Mouse (Mus musculus): ENCODE results near the gene Rnf8. TPM values are rescaled to one million over a fixed set of nuclear protein-coding genes. Genes with fewer than 3 reads are reported as not detected.
"Not testable (repeated sequence)": the region's sequence is repeated elsewhere in the genome, so short reads cannot be mapped to it uniquely, and the experiment has no call there.

Rnf8 gene
- polyA plus RNA-seq, 1 experiment, result 20.9 TPM

DNA sequence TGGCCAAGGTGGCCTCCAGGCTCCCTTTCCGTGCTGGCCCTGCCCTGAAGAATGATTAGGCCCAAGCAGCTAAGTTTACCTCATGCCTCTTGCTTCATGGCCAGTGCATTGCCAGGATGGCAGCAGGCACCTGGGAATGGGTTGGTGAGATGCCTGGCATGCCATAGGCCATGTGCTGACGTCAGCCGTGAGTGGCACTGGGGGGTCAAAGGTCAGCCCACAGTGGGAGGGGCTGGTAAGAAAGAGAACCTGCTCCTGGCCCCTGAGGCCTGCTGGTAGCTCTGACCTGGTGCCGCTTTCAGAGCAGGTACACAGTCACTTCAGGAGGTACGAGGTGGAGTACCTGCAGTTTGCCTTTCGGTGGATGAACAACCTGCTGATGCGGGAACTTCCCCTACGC is 15.1 kb upstream of the Rnf8 start:
- Histone ChIP-seq H3K4me2 (ENCODE audit: low read depth) (no peak overlapping the region), H3K4me3 (no peak overlapping the region), H3K36me3 (ENCODE audit: control insufficient read depth, insufficient read depth) (peaks cover 4% of the 10 kb centered on the region), H3K79me2 (ENCODE audit: control insufficient read depth, insufficient read depth) (no peaks in the 10 kb centered on the region), H3K27me3 (ENCODE audit: control insufficient read depth, insufficient read depth, insufficient read length) (no peaks in the 10 kb centered on the region), H3ac (ENCODE audit: control insufficient read depth, insufficient read length) (no peak overlapping the region)
- TF ChIP-seq POLR2AphosphoS2 (IDR thresholded peaks at IDR 0.05; ENCODE audit: insufficient read length, low read depth) (no peak), SRF (IDR thresholded peaks at IDR 0.05; ENCODE audit: control insufficient read depth, insufficient read length, low read depth) (no peak), TCF3 (IDR thresholded peaks at IDR 0.05; ENCODE audit: insufficient read length, low read depth) (no peak), POLR2A (IDR thresholded peaks at IDR 0.05; ENCODE audit: insufficient read length, low read depth) (no peak), MAX (IDR thresholded peaks at IDR 0.05; ENCODE audit: low read depth) (no peak), REST (IDR thresholded peaks at IDR 0.05; ENCODE audit: insufficient read depth, insufficient read length) (no peak), USF1 (IDR thresholded peaks at IDR 0.05; ENCODE audit: low read depth) (no peak), CEBPB (IDR thresholded peaks at IDR 0.05; ENCODE audit: insufficient read depth, poor library complexity, severe bottlenecking) (no peak)

DNA sequence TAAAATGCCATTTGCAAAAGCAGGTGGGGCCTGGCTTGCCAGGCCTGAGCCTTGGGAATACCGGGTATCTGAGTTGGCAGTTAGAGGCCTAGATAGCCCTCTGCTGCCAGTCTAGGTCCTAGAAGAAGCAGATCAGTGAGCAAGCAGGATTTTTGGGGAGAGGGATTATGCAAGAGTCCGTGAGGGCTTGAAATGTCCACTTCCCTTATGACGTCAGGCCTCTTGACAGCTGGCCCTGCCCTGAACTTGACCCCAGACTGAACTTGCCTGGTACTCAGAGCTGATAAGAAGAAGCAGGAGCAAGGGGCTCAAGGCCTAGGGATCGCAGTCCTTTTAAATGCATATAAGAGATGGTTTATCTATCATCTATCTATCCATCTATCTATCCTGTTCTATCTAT is 13.2 kb upstream of the Rnf8 start:
- no peaks in the 10 kb centered on the region for H3K79me2 ChIP-seq (ENCODE audit: control insufficient read depth, insufficient read depth)
- no peak overlapping the region for H3K4me2 ChIP-seq (ENCODE audit: low read depth)
- no peak for TF ChIP-seq TCF12 (IDR thresholded peaks at IDR 0.05; ENCODE audit: insufficient read depth, poor library complexity, severe bottlenecking)
- no peak for TF ChIP-seq SRF (IDR thresholded peaks at IDR 0.05; ENCODE audit: control insufficient read depth, insufficient read length, low read depth)
- TF ChIP-seq TCF3 (IDR thresholded peaks at IDR 0.05; ENCODE audit: insufficient read length, low read depth), result no peak
- TF ChIP-seq POLR2A (IDR thresholded peaks at IDR 0.05; ENCODE audit: insufficient read length, low read depth), result no peak
- TF ChIP-seq MAX (IDR thresholded peaks at IDR 0.05; ENCODE audit: low read depth), result no peak
- TF ChIP-seq POLR2AphosphoS2 (IDR thresholded peaks at IDR 0.05; ENCODE audit: insufficient read length, low read depth), result no peak
- TF ChIP-seq USF1 (IDR thresholded peaks at IDR 0.05; ENCODE audit: low read depth), result no peak
- TF ChIP-seq E2F4 (IDR thresholded peaks at IDR 0.05; ENCODE audit: insufficient read depth), result no peak
- peak in 1 of 3 experiments; percentile 66 for TF ChIP-seq MYOG (IDR thresholded peaks at IDR 0.05; ENCODE audit: control insufficient read depth in 1 of 3, insufficient read depth in 1 of 3, insufficient read length in 2 of 3, low read depth in 2 of 3)
- TF ChIP-seq MYOD1 (IDR thresholded peaks at IDR 0.05; ENCODE audit: control insufficient read depth in 1 of 3, insufficient read length in 2 of 3, low read depth in 2 of 3), result peak in 1 of 3 experiments; percentile 13
- no peak for TF ChIP-seq REST (IDR thresholded peaks at IDR 0.05; ENCODE audit: insufficient read depth, insufficient read length)
- TF ChIP-seq CEBPB (IDR thresholded peaks at IDR 0.05; ENCODE audit: insufficient read depth, poor library complexity, severe bottlenecking), result peak; percentile 37; the same call in 1 of the 2 replicates
- H3K36me3 ChIP-seq (ENCODE audit: control insufficient read depth, insufficient read depth), result no peaks in the 10 kb centered on the region
- no peaks in the 10 kb centered on the region for H3K27me3 ChIP-seq (ENCODE audit: control insufficient read depth, insufficient read depth, insufficient read length)
- H3ac ChIP-seq (ENCODE audit: control insufficient read depth, insufficient read length), result no peak overlapping the region
- H3K4me3 ChIP-seq, result no peak overlapping the region

DNA sequence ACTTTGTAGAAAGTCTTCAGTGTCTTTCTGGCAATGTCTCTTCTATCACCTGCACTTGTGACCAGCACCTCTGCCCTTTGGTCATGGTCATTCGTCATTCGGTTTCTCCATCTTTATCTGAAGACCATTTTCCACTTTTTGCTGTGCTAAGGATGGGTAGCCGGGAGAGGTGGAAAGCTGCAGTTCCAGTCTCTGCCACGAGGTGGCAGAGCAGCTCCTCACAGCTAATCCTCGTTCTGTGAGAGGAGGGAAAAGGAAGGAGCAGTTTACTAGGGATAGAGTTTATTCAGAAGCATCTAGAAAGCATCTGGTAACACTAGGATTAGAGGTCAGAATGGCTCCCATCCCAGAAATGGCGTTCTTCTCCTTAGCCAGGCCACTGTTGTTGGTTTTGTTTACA is 11.3 kb upstream of the Rnf8 start:
- no peak for TF ChIP-seq SRF (IDR thresholded peaks at IDR 0.05; ENCODE audit: control insufficient read depth, insufficient read length, low read depth)
- TF ChIP-seq POLR2AphosphoS2 (IDR thresholded peaks at IDR 0.05; ENCODE audit: insufficient read length, low read depth), result no peak
- TF ChIP-seq USF1 (IDR thresholded peaks at IDR 0.05; ENCODE audit: low read depth), result no peak
- TF ChIP-seq TCF3 (IDR thresholded peaks at IDR 0.05; ENCODE audit: insufficient read length, low read depth), result no peak
- TF ChIP-seq MYOG (IDR thresholded peaks at IDR 0.05; ENCODE audit: control insufficient read depth in 1 of 3, insufficient read depth in 1 of 3, insufficient read length in 2 of 3, low read depth in 2 of 3), result no peak
- no peak for TF ChIP-seq MAX (IDR thresholded peaks at IDR 0.05; ENCODE audit: low read depth)
- no peak for TF ChIP-seq MYOD1 (IDR thresholded peaks at IDR 0.05; ENCODE audit: control insufficient read depth in 1 of 3, insufficient read length in 2 of 3, low read depth in 2 of 3)
- TF ChIP-seq CEBPB (IDR thresholded peaks at IDR 0.05; ENCODE audit: insufficient read depth, poor library complexity, severe bottlenecking), result no peak
- no peak for TF ChIP-seq TCF12 (IDR thresholded peaks at IDR 0.05; ENCODE audit: insufficient read depth, poor library complexity, severe bottlenecking)
- no peak for TF ChIP-seq E2F4 (IDR thresholded peaks at IDR 0.05; ENCODE audit: insufficient read depth)
- TF ChIP-seq POLR2A (IDR thresholded peaks at IDR 0.05; ENCODE audit: insufficient read length, low read depth), result no peak
- no peaks in the 10 kb centered on the region for H3K36me3 ChIP-seq (ENCODE audit: control insufficient read depth, insufficient read depth)
- H3K79me2 ChIP-seq (ENCODE audit: control insufficient read depth, insufficient read depth), result no peaks in the 10 kb centered on the region
- H3K4me2 ChIP-seq (ENCODE audit: low read depth), result no peak overlapping the region
- no peak overlapping the region for H3K4me3 ChIP-seq
- no peak overlapping the region for H3ac ChIP-seq (ENCODE audit: control insufficient read depth, insufficient read length)
- no peaks in the 10 kb centered on the region for H3K27me3 ChIP-seq (ENCODE audit: control insufficient read depth, insufficient read depth, insufficient read length)

DNA sequence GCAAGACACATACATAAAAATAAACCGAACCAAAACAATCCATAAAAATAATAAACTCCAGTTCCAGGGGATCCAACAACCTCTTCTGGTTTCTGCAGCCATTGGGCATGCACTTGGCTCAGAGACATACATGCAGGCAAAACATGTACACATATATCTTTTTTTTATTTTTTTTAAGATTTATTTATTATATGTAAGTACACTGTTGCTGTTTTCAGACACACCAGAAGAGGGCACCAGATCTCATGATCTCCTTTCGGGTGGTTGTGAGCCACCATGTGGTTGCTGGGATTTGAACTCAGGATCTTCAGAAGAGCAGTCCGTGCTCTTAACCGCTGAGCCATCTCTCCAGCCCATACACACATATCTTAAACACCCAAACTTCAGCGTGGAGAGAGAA is 1.1 kb upstream of the Rnf8 start:
- H3K4me2 ChIP-seq (ENCODE audit: low read depth), result not testable (repeated sequence)

DNA sequence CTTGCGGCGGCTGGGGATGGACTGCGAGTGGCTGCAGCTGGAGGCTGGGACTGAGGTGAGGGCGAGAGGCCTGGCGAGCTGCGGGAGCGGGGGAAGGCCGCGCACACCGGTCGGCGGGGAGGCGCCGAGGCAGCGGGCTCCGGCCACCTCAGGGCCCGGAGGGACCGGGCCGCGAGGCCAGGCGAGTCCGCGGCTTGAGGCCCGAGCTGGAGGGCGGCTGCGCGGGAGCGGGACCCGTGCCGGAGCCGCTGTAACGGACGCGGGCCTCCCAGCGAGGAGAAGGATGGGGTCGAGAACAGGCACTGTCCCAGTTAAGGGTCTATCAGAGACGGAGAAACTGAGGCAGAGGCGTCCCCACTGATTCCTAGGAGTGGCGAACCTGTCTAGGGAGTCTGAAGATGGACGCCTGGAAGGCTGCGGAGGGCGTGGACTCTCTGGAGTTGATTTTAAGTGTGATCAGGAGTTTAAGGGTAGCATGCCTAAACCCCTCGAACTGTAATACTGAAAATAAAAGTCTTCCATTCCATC is 498 bp downstream of the Rnf8 start:
- H3K27me3 ChIP-seq (ENCODE audit: control insufficient read depth, insufficient read depth, insufficient read length), result no peaks in the 10 kb centered on the region
- TF ChIP-seq MAX (IDR thresholded peaks at IDR 0.05; ENCODE audit: low read depth), result no peak
- no peak for TF ChIP-seq REST (IDR thresholded peaks at IDR 0.05; ENCODE audit: insufficient read depth, insufficient read length)
- TF ChIP-seq POLR2A (IDR thresholded peaks at IDR 0.05; ENCODE audit: insufficient read length, low read depth), result no peak
- no peak for TF ChIP-seq CEBPB (IDR thresholded peaks at IDR 0.05; ENCODE audit: insufficient read depth, poor library complexity, severe bottlenecking)
- TF ChIP-seq E2F4 (IDR thresholded peaks at IDR 0.05; ENCODE audit: insufficient read depth), result no peak
- no peak for TF ChIP-seq MYOG (IDR thresholded peaks at IDR 0.05; ENCODE audit: control insufficient read depth in 1 of 3, insufficient read depth in 1 of 3, insufficient read length in 2 of 3, low read depth in 2 of 3)
- TF ChIP-seq SRF (IDR thresholded peaks at IDR 0.05; ENCODE audit: control insufficient read depth, insufficient read length, low read depth), result no peak
- no peak for TF ChIP-seq TCF12 (IDR thresholded peaks at IDR 0.05; ENCODE audit: insufficient read depth, poor library complexity, severe bottlenecking)
- no peak for TF ChIP-seq POLR2AphosphoS2 (IDR thresholded peaks at IDR 0.05; ENCODE audit: insufficient read length, low read depth)
- TF ChIP-seq TCF3 (IDR thresholded peaks at IDR 0.05; ENCODE audit: insufficient read length, low read depth), result no peak
- no peak for TF ChIP-seq USF1 (IDR thresholded peaks at IDR 0.05; ENCODE audit: low read depth)
- no peak for TF ChIP-seq MYOD1 (IDR thresholded peaks at IDR 0.05; ENCODE audit: control insufficient read depth in 1 of 3, insufficient read length in 2 of 3, low read depth in 2 of 3)
- H3K79me2 ChIP-seq (ENCODE audit: control insufficient read depth, insufficient read depth), result peaks cover 34% of the 10 kb centered on the region
- peak overlapping the region; percentile 56 for H3K4me3 ChIP-seq
- peak overlapping the region; percentile 70 for H3K4me2 ChIP-seq (ENCODE audit: low read depth)
- peak overlapping the region; percentile 90 for H3ac ChIP-seq (ENCODE audit: control insufficient read depth, insufficient read length)
- H3K36me3 ChIP-seq (ENCODE audit: control insufficient read depth, insufficient read depth), result no peaks in the 10 kb centered on the region

More for the DNA sequence above, 1.1 kb upstream of the Rnf8 start:
- not testable (repeated sequence) for H3K27me3 ChIP-seq (ENCODE audit: control insufficient read depth, insufficient read depth, insufficient read length); H3K4me3 ChIP-seq; H3ac ChIP-seq (ENCODE audit: control insufficient read depth, insufficient read length); H3K36me3 ChIP-seq (ENCODE audit: control insufficient read depth, insufficient read depth)
- H3K79me2 ChIP-seq (ENCODE audit: control insufficient read depth, insufficient read depth), result peaks cover 34% of the 10 kb centered on the region
